Mouse (Mus musculus): ENCODE data around the gene Hdac9. TPM values are rescaled to one million over a fixed set of nuclear protein-coding genes. Genes with fewer than 3 reads are reported as not detected.
A peak's percentile ranks its signal among the peaks of the same experiment; 100 is the strongest.

The Hdac9 gene
- polyA plus RNA-seq, 1 experiment from 2014 or later: 4.6 TPM

DNA sequence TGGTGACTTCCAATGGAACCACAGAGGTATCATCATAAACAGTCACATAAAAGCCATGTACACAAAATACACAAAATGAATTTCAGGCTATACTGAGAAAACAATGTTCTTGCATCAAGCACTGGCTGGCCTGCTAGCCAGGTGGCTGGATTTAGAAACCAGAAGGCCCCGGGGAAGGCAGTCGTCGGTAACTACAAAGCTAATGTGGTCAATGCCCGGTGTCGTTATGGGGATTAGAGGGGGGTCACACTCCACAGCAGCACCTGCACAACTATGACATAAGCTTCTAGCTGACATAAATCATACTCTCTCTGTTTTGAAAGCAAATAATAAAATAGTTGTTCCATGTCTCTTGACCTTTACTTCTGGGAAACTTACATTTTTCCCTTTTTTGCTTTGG is 256.9 kb downstream of the Hdac9 start:
- Histone ChIP-seq H3K4me2 (ENCODE audit: low read depth, low read length) (no peak overlapping the region), H3K4me1 (ENCODE audit: control insufficient read depth, insufficient read depth, low read length) (no peaks in the 10 kb centered on the region), H3K27me3 (ENCODE audit: control insufficient read depth, insufficient read depth, low read length) (no peaks in the 10 kb centered on the region), H3K27ac (ENCODE audit: low read length) (no peak overlapping the region), H3K9ac (ENCODE audit: low read length) (no peak overlapping the region), H3K36me3 (ENCODE audit: control insufficient read depth, insufficient read depth, low read length) (no peaks in the 10 kb centered on the region), H3K9me3 (replicated peaks; ENCODE audit: control insufficient read depth, low read length) (no peaks in the 10 kb centered on the region), H3K4me3 (replicated peaks; ENCODE audit: low read length) (no peak overlapping the region)
- WGBS: 34% methylated on average over 5 of the region's 5 CpGs
- no peak for ATAC-seq (ENCODE audit: insufficient read depth, low FRiP score)

GRCm38 (mm10) chr12:34658568-34658967 is 258.3 kb downstream of the Hdac9 start:
- Histone ChIP-seq H3K4me3 (replicated peaks; ENCODE audit: low read length) (no peak overlapping the region), H3K9ac (ENCODE audit: low read length) (no peak overlapping the region), H3K27me3 (ENCODE audit: control insufficient read depth, insufficient read depth, low read length) (no peaks in the 10 kb centered on the region), H3K4me2 (ENCODE audit: low read depth, low read length) (peak overlapping the region; percentile 36; the same call in 1 of the 2 replicates), H3K4me1 (ENCODE audit: control insufficient read depth, insufficient read depth, low read length) (no peaks in the 10 kb centered on the region), H3K9me3 (replicated peaks; ENCODE audit: control insufficient read depth, low read length) (no peaks in the 10 kb centered on the region), H3K36me3 (ENCODE audit: control insufficient read depth, insufficient read depth, low read length) (no peaks in the 10 kb centered on the region), H3K27ac (ENCODE audit: low read length) (no peak overlapping the region)
- no peak for ATAC-seq (ENCODE audit: insufficient read depth, low FRiP score)
- 41% methylated on average over 3 of the region's 3 CpGs for WGBS

DNA sequence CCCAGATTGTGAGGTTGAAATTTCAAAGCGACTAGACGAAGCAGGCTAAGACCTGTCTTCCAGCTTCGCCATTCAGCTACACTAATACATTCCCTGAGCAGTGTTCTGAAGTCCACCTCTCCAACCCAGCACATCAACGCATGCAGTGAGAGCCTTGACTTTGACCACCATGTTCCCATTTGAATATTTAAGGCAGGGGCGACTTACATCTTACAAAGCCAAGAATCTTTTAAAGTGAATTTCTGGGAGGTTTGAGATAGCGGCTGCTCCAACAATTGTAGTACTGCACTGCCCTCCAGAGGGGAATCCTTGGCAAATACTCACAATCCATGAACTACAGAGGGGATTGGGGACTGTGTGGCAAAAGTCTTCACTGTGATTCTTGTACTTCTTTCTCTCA is 258.8 kb downstream of the Hdac9 start:
- Histone ChIP-seq H3K9me3 (replicated peaks; ENCODE audit: control insufficient read depth, low read length) (no peaks in the 10 kb centered on the region), H3K4me2 (ENCODE audit: low read depth, low read length) (peak overlapping the region; percentile 36; the same call in 1 of the 2 replicates), H3K9ac (ENCODE audit: low read length) (no peak overlapping the region), H3K4me3 (replicated peaks; ENCODE audit: low read length) (no peak overlapping the region), H3K27me3 (ENCODE audit: control insufficient read depth, insufficient read depth, low read length) (no peaks in the 10 kb centered on the region), H3K4me1 (ENCODE audit: control insufficient read depth, insufficient read depth, low read length) (no peaks in the 10 kb centered on the region), H3K27ac (ENCODE audit: low read length) (no peak overlapping the region), H3K36me3 (ENCODE audit: control insufficient read depth, insufficient read depth, low read length) (no peaks in the 10 kb centered on the region)
- WGBS: 35% methylated on average over 6 of the region's 6 CpGs
- no peak for ATAC-seq (ENCODE audit: insufficient read depth, low FRiP score)

GRCm38 (mm10) chr12:34653615-34654014 is 263.3 kb downstream of the Hdac9 start:
- Histone ChIP-seq H3K36me3 (ENCODE audit: control insufficient read depth, insufficient read depth, low read length) (no peaks in the 10 kb centered on the region), H3K27ac (ENCODE audit: low read length) (no peak overlapping the region), H3K9ac (ENCODE audit: low read length) (no peak overlapping the region), H3K4me3 (replicated peaks; ENCODE audit: low read length) (no peak overlapping the region), H3K4me2 (ENCODE audit: low read depth, low read length) (no peak overlapping the region), H3K4me1 (ENCODE audit: control insufficient read depth, insufficient read depth, low read length) (no peaks in the 10 kb centered on the region), H3K27me3 (ENCODE audit: control insufficient read depth, insufficient read depth, low read length) (no peaks in the 10 kb centered on the region), H3K9me3 (replicated peaks; ENCODE audit: control insufficient read depth, low read length) (no peaks in the 10 kb centered on the region)
- WGBS: 35% methylated on average over 3 of the region's 3 CpGs
- no peak for ATAC-seq (ENCODE audit: insufficient read depth, low FRiP score)

- WGBS: 77% methylated on average over 3 of the region's 3 CpGs
- no peaks in the 10 kb centered on the region for H3K27me3 ChIP-seq (ENCODE audit: control insufficient read depth, insufficient read depth, low read length)
- no peaks in the 10 kb centered on the region for H3K9me3 ChIP-seq (replicated peaks; ENCODE audit: control insufficient read depth, low read length)
- no peaks in the 10 kb centered on the region for H3K36me3 ChIP-seq (ENCODE audit: control insufficient read depth, insufficient read depth, low read length)
- H3K27ac ChIP-seq (ENCODE audit: low read length): no peak overlapping the region
- H3K4me1 ChIP-seq (ENCODE audit: control insufficient read depth, insufficient read depth, low read length): no peaks in the 10 kb centered on the region
- ATAC-seq (ENCODE audit: insufficient read depth, low FRiP score): no peak
- no peak overlapping the region for H3K4me2 ChIP-seq (ENCODE audit: low read depth, low read length)
- H3K4me3 ChIP-seq (replicated peaks; ENCODE audit: low read length): no peak overlapping the region
- no peak overlapping the region for H3K9ac ChIP-seq (ENCODE audit: low read length)
These were observed 268.1 kb downstream of the Hdac9 start for GRCm38 (mm10) chr12:34648753-34649152.

GRCm38 (mm10) chr12:34641705-34642259 is 275.1 kb downstream of the Hdac9 start:
- Histone ChIP-seq H3K36me3 (ENCODE audit: control insufficient read depth, insufficient read depth, low read length) (no peaks in the 10 kb centered on the region), H3K4me2 (ENCODE audit: low read depth, low read length) (no peak overlapping the region), H3K27ac (ENCODE audit: low read length) (no peak overlapping the region), H3K27me3 (ENCODE audit: control insufficient read depth, insufficient read depth, low read length) (no peaks in the 10 kb centered on the region), H3K4me1 (ENCODE audit: control insufficient read depth, insufficient read depth, low read length) (no peaks in the 10 kb centered on the region), H3K9me3 (replicated peaks; ENCODE audit: control insufficient read depth, low read length) (no peaks in the 10 kb centered on the region), H3K4me3 (replicated peaks; ENCODE audit: low read length) (no peak overlapping the region), H3K9ac (ENCODE audit: low read length) (no peak overlapping the region)
- WGBS: 75% methylated on average over 4 of the region's 4 CpGs
- no peak for ATAC-seq (ENCODE audit: insufficient read depth, low FRiP score)

DNA sequence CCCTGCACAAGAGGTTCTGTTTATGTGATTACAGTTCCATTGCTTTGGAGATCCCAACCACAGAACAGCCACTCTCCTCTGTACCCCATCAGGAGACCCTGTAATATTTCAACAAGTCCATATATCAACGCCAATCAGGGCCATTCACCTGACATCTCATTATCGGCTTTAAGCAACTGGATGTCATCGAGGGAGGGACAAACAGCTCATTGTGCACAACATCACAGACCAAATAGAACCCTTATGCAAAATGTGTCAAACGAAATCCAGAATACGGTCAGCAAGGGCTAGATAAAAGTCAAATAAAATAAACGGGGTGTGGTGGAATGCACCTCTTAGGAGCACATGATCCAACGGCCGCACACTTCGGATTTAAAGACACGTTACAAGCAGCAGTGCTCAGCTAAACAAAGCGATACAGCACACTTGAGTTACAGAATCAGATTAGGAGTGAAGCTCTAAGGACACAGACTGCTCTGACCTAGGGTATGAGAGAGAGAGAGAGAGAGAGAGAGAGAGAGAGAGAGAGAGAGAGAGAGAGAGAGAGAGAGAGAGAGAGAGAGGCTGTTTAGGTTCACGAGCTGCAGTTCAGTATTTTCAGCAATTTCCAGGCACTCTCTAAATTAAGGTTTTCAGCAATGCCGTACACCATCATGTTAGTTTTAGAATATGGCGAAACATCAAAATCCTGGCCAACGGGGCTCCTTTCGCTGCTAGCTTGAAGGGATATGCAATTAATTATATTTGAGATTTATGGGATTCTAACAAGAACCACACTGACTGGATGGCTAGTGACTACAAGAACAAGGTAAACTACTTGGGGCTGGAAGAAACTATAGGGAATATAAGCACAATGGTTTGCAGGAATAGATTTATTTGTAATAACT is 279.4 kb downstream of the Hdac9 start:
- WGBS: 49% methylated on average over 16 of the region's 16 CpGs
- ATAC-seq (ENCODE audit: insufficient read depth, low FRiP score): no peak
- H3K36me3 ChIP-seq (ENCODE audit: control insufficient read depth, insufficient read depth, low read length): no peaks in the 10 kb centered on the region

DNA sequence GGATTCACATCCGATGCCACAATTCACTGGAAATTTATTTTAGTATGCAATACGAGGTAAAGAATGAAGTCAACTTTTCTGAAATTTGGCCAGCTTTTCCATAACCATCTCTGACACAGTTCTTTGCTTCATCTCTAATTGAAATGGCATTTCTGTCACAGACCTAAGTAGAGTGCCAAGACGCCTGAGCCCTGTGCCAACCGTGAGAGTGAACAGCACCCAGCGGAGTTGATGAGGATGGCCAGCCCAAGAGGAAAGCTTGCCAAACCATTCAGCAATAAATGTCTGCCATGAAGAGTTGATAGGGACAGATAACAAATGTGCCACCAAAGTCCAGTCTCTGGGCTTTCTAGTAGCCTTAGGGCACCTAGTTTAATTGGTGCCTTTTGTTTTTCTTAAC is 297.8 kb downstream of the Hdac9 start:
- Histone ChIP-seq H3K27me3 (ENCODE audit: control insufficient read depth, insufficient read depth, low read length) (no peaks in the 10 kb centered on the region), H3K4me2 (ENCODE audit: low read depth, low read length) (no peak overlapping the region), H3K4me1 (ENCODE audit: control insufficient read depth, insufficient read depth, low read length) (no peaks in the 10 kb centered on the region), H3K4me3 (replicated peaks; ENCODE audit: low read length) (no peak overlapping the region), H3K27ac (ENCODE audit: low read length) (no peak overlapping the region), H3K9me3 (replicated peaks; ENCODE audit: control insufficient read depth, low read length) (no peaks in the 10 kb centered on the region), H3K9ac (ENCODE audit: low read length) (no peak overlapping the region), H3K36me3 (ENCODE audit: control insufficient read depth, insufficient read depth, low read length) (no peaks in the 10 kb centered on the region)
- ATAC-seq (ENCODE audit: insufficient read depth, low FRiP score): no peak
- 83% methylated on average over 5 of the region's 5 CpGs for WGBS

More for the DNA sequence above, 279.4 kb downstream of the Hdac9 start:
- no peaks in the 10 kb centered on the region for H3K4me1 ChIP-seq (ENCODE audit: control insufficient read depth, insufficient read depth, low read length)
- no peak overlapping the region for H3K27ac ChIP-seq (ENCODE audit: low read length)
- H3K4me2 ChIP-seq (ENCODE audit: low read depth, low read length): no peak overlapping the region
- H3K9ac ChIP-seq (ENCODE audit: low read length): no peak overlapping the region
- H3K9me3 ChIP-seq (replicated peaks; ENCODE audit: control insufficient read depth, low read length): no peaks in the 10 kb centered on the region
- no peak overlapping the region for H3K4me3 ChIP-seq (replicated peaks; ENCODE audit: low read length)
- no peaks in the 10 kb centered on the region for H3K27me3 ChIP-seq (ENCODE audit: control insufficient read depth, insufficient read depth, low read length)

DNA sequence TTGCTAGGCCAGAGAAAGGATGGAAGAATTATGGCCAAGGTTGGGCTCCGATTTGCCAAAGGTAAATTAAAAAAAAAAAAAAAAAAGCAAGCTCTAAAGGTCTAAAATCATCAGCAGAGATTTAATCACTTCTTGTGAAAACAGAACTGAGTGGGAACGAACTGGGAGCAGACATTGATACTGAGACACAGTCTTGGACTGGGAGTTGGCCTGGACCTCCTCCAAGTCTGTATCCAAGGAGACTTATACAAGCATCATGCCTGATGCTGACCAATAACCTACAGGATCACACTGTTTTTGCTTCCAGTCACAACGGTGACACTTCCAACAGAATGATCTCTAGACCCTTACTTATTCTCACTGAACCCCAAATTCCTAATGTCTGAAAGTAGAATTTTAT is 298.6 kb downstream of the Hdac9 start:
- H3K36me3 ChIP-seq (ENCODE audit: control insufficient read depth, insufficient read depth, low read length): no peaks in the 10 kb centered on the region
- H3K4me3 ChIP-seq (replicated peaks; ENCODE audit: low read length): no peak overlapping the region
- H3K27me3 ChIP-seq (ENCODE audit: control insufficient read depth, insufficient read depth, low read length): no peaks in the 10 kb centered on the region
- H3K27ac ChIP-seq (ENCODE audit: low read length): no peak overlapping the region
- WGBS: 59% methylated on average over 3 of the region's 3 CpGs
- no peaks in the 10 kb centered on the region for H3K9me3 ChIP-seq (replicated peaks; ENCODE audit: control insufficient read depth, low read length)
- no peak overlapping the region for H3K4me2 ChIP-seq (ENCODE audit: low read depth, low read length)
- no peak for ATAC-seq (ENCODE audit: insufficient read depth, low FRiP score)
- H3K9ac ChIP-seq (ENCODE audit: low read length): no peak overlapping the region
- H3K4me1 ChIP-seq (ENCODE audit: control insufficient read depth, insufficient read depth, low read length): no peaks in the 10 kb centered on the region
